Mouse (Mus musculus): Measurements from ENCODE around the gene Tjp3.

DNA sequence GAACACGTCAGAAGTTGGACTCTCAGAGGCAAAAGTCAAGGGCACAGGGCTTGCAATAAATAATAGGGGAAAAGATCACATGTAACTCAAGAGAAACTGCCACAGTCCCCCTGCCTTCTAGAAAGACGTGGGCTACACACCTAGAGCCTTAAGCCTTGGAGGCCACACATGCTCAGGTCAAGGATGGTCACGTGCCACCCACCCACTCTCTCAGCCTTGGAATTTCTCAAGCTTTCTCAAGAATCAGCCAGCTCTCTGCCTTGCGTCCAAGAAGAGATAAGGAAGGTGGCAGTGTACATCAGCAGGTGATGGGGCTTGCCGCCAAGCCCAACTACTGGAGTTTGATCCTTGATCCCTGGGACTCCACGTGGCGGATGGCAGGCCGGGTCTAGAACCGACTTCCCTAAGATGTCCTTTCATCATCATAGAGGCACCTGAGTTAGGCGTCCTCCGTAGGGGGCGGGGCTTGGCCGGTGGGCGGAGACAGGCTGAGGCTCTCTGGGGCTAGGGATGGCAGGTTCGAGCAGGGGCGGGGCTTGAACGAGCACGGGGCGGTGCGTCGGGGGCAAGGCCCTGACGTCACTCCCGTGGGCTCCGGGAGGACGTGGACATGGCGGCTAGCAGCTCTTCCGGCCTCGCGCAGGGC, 58.7 kb downstream of the Tjp3 start, which contains the start of gene Zfr2:
- TF ChIP-seq EP300 (optimal IDR thresholded peaks at IDR 0.05), result no peak
- no peak for TF ChIP-seq CTCF (IDR thresholded peaks at IDR 0.05; ENCODE audit: low read depth)
